Mouse (Mus musculus) left cerebral cortex, postnatal 14 days (tissue): ENCODE results near the gene Abhd12. TPM values are rescaled to one million over a fixed set of nuclear protein-coding genes. Genes with fewer than 3 reads are reported as not detected.

Source experiments
- DNase-seq, 2 experiments: peaks; one replicate each; pipeline ENCODE4 v3.0.0; 2021 to 2022; ENCODE audit warnings: low spot score in 2 of 2, mixed read lengths in 1 of 2
- intact Hi-C: fragments of 180-260 bp; cut with DNase I; formaldehyde crosslinking; loops from one replicate; pipeline ENCODE4 v1.15.1; 2025
- total RNA-seq, 2 experiments: library from RNA; stranded (reverse); gene quantifications; 2 replicates each; pipeline ENCODE4 v1.2.3; 2021

Gene Abhd12
- total RNA-seq, 2 experiments from 2014 or later, result 241 to 246 TPM

DNA sequence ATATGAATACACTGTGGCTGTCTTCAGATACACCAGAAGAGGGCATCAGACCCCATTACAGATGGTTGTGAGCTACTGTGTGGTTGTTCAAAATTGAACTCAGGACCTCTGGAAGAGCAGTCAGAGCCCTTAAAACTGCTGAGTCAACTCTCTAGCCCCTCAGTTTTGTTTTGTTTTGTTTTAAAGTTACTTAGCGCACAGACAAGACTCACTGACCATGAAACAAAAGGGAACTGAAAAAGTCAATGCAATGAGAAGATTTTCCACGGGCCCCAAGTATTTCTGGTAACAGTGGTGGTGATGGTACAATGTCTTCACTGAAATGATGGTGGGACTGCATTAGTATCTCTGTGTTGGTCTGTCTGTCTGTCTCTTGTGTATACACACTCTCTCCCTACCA, 43.4 kb downstream of the Abhd12 start:
- DNase-seq, result no peak
- intact Hi-C loops, result loop anchor here (5.0 kb wide), 1 partner anchor 41 kb away; the partner anchor contains the start of gene Abhd12

DNA sequence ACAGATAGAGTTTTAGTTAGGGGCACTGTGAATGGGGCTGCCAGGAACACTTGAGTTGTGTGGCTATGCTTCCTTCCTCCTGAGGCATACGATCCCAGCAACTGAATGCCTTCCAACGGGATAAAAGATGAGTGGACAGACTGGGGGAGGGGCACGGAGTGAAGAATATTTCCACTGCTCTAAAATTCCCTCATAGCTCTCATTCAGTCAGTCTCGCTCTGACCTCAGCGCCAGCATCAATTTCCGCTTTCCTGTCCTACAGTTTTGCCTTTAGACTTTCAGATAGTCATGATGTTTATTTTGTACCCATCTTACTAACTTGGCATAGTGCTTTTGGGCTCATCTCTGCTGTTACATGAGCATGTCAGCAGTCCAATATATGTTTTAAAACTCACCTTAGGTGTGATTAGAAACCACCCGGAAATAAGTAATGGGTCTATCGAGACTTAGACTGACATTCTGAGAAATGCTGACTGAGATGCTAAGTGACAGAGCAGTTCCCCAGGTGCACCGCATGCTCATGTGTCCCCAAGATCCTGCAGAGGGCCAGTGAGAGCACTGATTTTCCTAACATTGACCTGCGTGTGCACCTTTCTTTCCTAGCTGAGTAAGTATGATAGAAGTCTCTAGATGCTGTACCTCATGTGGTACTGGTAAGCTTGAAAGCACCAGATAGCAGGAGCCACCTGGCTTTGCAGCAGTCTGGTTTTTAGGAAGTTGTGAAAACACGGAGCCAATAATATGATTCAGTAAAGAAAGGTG, 44.7 kb downstream of the Abhd12 start:
- intact Hi-C loops, result loop anchor here (5.0 kb wide), 1 partner anchor 42 kb away; the partner anchor contains the start of gene Abhd12
- no peak for DNase-seq

DNA sequence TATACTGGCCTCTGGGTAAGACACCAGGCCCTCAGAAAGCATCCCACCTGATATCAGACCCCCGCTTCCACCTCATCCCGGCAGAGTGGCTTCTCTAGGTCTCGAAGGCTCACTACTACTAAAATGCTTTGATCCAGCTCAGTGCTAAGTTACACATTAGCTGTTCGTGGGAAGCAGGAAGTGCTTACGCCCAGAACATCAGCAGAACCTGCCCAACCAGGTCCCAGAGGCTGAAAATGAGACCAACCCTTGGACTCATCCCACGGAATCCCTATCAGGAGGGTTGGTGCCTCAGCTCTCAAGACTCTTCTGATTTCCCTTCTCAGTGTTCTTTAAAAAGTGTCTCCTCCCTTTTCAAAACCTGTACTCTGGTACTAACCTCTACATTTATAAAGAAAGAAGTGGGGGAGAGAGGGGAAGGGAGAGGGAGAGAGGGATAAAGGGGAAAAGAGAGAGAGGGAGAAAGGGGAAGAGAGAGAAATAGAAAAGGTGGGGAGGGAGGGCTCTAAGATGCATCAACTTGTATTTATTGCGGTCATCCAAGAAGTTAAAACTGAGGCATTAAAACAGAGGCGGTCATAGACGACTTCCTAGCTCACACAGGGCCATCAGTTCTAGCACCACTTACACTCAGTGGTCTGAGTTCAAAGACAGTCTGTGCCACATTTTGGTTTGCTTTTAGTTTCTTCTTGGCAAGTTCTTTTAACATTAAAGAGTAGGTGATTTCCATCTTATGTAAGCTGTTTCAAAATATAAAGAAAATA, 45.6 kb downstream of the Abhd12 start:
- DNase-seq, result no peak
- intact Hi-C loops, result no loop called here

DNA sequence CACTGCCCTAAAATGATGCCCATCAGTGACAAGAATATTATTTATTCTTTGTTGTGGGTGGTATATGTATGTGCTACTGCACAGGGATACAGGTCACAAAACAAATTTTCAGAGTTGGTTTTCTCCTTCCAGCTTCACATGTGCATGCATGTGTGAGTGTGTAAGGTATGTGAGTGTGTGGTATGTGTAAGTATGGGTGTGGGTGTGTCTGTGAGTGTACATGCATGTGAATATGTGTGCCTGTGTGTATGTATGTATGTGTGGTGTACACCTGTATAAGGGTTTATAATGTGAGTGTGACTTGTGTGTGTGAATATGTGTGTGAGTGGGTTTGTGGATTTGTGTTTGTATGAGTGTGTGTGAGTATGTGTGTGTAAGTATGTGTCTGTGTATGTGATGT, 49.4 kb downstream of the Abhd12 start:
- no peak for DNase-seq

DNA sequence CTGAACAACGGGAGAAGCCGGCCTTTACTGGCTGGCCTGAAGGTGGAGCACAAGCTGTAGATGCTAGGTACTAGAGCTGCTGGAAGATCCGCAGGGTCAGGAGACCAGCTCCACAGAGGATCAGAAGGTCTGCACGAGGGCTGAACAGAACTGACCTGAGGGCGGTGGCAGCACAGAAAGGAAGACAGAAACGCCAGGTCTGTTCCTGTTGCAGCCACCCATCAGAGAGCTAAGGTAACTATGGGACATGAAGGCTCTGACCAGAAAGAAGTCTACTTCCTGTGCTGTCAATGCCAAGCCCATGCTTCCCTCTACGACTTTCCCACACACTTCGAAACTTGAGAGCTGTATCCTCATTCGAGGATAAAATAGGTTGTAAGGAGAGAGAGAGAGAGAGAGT, 53.3 kb downstream of the Abhd12 start:
- no peak for DNase-seq
- intact Hi-C loops, result no loop called here

More for the DNA sequence above, 49.4 kb downstream of the Abhd12 start:
- intact Hi-C loops, result no loop called here

DNA sequence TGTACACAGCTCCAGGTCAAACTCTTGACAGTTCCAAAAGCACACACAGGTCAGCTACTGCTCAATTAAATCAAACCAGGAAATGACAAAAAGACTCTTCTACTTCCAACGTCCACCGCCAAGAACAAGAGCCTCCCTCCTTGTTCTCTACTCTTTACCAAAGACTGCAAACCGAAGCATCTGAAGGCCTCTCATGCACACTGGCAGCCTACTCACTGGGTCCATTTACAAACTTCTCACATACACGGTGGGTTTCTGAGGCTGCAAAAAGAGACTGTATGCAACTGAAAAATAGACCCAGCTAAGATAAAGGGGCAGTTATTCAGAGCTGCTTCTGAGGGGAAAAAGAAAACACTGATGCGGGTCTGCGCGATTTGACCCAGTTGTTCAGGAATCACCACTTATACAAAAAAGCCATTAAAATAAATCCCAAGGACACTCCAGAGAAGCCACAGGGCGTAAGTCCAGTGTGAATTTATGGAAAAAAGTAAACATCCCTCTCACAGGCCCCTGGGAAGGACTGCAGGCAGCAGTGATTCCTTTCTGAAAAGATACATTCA, 57.0 kb downstream of the Abhd12 start:
- intact Hi-C loops, result no loop called here
- no peak for DNase-seq

DNA sequence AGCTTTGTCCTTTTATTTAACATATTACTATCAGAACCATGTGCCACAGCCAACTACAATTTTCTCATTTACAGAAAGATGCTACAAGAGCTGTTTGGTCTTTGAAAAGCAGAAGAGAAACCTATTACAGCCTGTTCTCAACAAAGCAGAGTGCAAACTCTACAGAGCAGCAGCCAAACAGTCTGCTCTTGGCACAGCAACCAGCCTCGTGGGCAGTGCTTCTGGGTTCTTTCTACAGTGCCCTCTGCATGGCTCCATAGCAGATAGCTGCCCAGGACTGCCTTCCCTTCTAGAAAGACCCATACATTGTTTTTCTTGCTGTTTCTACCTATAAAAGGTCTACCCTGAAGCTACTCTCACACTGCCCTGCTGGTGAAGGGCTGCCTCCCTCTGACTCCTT, 59.7 kb downstream of the Abhd12 start:
- peak; percentile 62 to 63 for DNase-seq
- intact Hi-C loops, result loop anchor here (5.0 kb wide), 1 partner anchor 58 kb away; the partner anchor contains the start of gene Abhd12

DNA sequence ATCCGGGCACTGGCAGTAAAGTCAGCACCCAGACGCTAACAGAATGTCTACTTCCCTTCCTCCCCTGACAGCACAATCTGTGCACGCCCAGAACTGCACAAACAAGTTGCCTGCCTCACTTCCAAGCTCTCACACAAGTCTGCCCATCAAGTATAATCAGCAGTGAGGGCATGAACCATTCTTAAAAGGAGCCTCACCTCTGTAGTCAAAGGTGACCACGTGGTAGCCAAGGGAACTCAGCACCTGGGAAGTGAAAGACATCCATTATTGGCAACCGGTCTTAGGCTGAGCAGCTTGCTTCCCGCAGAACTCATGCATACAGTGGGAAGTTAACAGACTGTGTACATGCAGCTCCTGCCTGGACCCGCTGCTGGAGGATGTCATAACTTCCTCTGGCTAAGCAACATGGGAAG, 62.5 kb downstream of the Abhd12 start:
- intact Hi-C loops, result loop anchor here (5.0 kb wide), 1 partner anchor 60 kb away; the partner anchor contains the start of gene Abhd12
- DNase-seq, result no peak

DNA sequence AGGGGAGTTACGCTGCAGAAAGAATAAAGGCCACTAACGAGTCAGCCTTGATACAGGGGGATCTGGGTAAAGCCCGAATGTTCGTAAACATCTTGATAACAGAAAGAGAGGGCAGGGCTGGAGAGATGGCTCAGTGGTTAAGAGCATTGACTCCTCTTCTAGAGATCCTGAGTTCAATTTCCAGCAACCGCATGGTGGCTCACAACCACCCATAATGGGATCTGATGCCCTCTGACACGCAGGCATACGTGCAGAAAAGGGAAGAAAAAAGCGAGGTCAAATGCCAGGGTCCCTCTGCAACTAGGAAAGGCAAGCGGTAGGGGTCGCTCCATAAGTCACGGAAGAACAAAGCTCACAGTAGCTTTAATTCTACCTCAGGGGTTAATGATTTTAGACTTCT, 63.4 kb downstream of the Abhd12 start:
- DNase-seq, result no peak
- intact Hi-C loops, result loop anchor here (5.0 kb wide), 1 partner anchor 61 kb away; the partner anchor contains the start of gene Abhd12

DNA sequence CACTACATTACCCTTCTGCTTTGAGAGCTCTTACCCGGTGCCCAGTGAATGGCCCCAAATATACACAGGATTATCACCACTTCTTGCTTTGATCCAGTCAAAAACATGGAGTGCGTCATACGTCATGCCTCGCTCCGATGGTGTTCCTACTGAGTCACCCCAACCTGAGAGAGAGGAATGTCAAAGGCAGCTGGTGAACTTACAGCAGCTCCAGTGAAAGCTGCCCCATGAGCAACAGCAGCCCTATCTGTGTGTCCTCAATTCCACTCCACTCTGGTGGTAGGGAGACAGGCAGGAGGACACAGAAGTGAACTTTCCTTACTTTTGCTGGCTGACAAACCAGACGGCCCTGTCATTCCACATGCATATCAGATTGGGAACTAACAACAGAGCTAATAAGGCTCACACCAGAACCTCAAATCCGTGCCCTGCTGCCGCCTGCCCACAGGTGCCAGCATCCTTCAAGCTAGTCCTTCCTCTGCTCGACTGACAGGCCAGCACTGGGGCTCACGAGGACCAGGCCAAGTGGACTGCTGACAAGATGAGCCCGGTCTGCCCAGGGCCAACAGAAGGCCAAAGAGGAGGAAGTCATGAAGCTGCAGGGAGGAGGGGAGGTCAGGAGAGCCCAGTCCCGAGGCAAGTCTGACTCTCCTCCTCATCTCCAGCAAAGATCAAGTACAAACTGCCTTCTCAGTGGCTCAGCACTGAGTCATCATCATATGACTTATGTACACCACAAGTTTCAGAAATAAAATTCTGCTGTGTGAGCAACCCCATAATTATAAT, 64.7 kb downstream of the Abhd12 start:
- DNase-seq, result no peak
- intact Hi-C loops, result loop anchor here (5.0 kb wide), 1 partner anchor 62 kb away; the partner anchor contains the start of gene Abhd12

DNA sequence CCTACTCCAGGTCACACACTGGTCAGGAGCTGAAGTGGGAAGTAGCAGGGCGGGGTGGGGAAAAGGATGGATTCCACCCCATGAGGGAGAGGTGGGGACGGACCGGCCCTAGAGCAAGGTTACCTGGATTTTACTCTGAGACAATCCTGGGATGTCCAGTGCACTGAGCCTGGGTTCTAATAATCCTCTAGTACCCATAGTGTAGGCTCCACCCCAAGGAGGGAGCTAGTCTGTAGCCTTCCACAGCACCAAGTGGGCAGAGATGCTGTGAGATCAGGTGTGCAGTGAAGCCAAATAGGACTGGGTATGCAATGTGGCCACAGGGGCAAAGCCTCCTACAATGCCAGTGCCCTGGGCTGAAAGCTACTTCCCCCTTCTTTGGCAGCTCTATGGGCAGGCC, 66.8 kb downstream of the Abhd12 start:
- DNase-seq, result no peak
- intact Hi-C loops, result no loop called here

DNA sequence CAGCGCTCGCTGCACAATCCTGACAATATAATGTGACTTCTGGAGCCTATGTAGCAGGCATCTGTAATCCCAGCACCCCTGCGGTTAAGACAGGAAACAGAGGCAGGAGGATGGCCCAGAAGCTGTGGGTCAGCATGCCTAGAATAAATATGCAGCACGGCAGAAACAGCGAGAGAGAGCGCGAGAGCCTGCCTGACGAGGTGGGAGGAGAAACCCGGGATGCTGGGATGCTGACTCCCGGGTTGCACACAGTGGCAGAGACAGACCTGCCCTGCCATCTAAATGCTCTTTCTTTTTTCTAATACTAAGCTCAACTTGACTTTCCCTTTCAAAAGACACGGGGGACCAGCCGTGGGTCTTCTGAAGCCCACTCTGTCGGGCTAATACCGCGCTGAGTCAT, 67.6 kb downstream of the Abhd12 start:
- intact Hi-C loops, result no loop called here
- DNase-seq, result peak in 1 of 2 experiments; percentile 34

DNA sequence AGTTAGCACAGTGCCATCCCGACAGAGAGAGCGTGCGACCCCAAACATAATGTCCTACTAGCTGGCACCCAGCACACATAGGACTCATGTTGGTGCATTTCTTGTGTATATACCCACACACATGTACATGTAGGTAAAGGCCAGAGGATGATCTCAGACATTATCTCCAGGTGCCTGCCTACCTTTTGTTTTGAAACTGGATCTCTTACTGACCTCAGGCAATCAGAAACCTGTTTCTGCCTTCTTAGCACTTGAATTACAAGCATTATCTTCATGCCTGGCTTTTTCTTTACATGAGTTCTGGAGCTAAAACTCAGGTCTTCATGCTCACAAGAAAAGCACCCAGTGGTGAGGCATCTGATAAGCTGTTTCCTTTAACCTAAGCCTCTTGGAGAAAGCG, 68.6 kb downstream of the Abhd12 start:
- intact Hi-C loops, result no loop called here
- DNase-seq, result no peak

DNA sequence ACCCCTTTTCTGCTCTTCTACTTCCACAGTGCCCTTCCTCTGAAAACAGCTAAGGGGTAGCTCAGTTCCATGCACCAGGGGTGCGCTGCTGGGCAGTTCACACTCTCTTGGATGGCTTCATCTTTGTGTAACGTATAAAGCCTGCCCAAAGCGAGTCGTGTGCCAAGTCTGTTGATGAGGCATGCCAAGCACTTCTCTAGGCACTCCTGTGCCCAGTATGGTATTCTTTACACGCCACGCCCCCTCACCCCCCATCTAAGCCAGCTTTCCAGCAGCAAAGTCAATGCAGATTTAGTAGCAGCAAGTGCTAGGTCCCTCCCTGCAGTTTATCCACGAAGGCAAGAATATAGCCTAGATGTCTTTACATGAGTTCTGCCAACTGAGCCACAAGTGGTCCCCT, 69.9 kb downstream of the Abhd12 start:
- DNase-seq, result no peak

DNA sequence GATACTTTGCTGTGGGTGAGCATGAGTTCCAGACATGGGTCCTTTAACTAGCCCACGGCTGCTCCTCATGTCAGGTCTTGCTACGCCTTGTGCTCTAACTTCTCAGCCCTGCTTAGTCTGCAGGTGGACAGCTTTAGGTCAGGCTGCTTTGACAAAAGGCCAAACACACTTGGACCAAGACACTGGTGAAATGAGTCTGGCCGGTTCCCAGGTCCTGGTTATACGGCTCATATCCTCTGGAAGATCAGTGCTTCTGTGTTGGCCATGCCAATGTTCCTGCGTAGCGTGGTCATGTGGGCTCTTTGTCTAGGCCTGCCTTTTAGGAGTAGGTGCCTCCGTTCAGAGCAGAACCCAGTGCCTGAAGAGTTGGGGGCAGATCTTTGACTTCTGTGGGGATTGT, 72.5 kb downstream of the Abhd12 start:
- no peak for DNase-seq
- intact Hi-C loops, result no loop called here

More for the DNA sequence above, 69.9 kb downstream of the Abhd12 start:
- intact Hi-C loops, result no loop called here

DNA sequence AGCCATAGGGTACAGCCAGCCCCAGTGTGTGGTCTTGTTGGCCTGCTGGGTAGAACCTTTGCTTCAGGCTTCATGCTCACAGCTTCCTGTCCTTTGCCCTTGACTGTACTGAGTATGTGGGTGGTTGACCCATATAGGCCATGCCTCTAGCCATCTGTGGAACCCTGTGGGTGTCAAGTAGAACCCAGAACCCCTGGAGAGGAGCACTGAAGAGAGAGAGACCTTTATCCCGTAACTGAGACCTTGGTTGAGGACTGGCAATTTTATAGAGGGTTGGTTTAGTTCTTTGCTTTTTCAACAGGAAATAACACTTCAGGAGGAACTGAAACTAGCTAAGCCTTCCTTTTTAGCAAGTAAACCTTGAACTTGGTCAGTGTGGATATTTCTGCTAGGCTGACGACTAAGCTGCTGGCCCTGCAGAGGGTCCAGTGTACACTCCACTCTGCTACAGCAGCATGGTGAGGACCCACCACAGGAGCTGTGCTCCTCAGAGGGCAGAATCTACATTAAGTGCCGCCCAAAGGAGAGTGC, 73.6 kb downstream of the Abhd12 start:
- intact Hi-C loops, result no loop called here
- no peak for DNase-seq

DNA sequence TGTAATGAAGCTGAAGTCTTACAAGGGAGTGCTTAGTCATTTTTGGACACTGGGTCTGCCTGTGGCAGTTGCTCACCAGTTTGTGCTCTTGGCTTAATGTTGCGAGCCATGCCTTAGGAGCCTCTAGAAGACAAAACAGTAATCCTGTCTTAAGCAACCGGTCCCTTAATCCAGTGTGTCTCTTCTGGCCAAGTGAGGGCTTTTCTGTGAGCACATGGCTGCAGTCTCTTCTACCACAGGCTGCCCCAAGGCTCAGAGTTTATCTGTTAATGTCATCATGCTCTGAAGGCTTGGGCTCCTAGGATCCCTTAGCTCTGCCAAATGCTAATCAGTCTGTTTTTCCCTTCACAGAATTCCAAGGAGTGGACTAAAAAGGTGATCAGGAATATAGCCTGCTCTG, 74.5 kb downstream of the Abhd12 start:
- intact Hi-C loops, result no loop called here
- DNase-seq, result no peak

DNA sequence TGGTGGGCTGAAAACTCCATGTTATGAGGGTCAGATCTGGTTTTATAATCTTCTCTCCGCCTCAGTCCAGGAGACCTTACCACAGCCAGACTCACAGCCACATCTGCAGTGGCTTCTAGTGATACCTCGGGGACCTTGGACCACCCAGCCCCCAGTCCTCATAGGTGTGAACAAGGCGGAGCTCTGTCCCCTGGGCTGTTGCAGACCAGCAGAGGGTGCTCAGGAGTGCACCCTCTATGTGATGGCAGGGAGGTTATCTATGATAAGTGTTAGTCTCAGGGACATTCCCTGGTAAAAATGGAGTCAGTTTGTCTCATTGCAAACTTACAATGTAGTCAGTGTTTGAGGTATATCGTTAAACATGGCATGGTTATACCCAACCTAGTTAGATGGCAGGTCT, 75.9 kb downstream of the Abhd12 start:
- no peak for DNase-seq
- intact Hi-C loops, result no loop called here

DNA sequence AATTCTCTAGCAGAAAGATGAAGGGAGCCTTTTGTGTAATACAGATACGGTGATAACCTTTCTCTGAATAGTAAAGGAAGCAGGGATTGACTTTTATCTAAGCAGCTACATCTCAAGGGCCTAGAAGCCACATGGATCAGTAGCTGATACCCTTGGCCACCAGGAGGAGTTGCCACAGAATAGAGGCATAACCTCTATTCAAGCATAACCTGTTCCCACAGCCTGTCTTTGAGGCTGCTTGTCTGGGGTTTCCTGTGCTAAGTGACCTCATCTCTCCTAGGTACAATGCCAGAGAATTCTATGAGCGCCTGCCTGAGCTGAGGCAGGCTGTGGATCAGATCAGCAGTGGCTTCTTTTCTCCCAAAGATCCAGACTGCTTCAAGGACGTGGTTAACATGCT, 76.4 kb downstream of the Abhd12 start:
- intact Hi-C loops, result no loop called here
- no peak for DNase-seq
